8 mouse cellular contexts compared by ENCODE assay signal in the genomic region with DNA sequence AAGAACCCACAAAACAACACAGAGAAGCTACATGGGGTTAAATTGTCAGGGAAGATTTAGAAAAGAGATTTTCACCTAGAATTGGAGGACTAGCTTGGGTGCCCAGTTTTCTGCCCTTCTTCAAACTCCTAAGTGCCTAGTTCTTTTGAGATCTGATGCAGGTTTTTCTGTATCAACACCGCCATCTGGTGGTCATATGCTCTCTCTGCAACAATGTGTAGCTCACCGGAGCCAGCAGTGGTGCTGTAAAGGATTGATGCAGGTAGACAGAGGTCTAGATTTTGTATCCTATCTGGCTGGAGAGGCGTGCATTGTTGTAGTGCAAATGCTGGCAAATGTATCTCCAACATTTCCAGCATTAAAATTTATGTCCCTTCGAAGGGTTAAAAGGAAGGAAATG. TPM values are rescaled to one million over a fixed set of nuclear protein-coding genes. Genes with fewer than 3 reads are reported as not detected.
DNase-seq lines count a peak whose midpoint lies in the region; ATAC-seq and TF ChIP-seq lines count a peak whose summit lies in the region.

No protein-coding gene starts in this region.

- H3K9ac ChIP-seq in embryonic facial prominence, embryonic 14.5 days (ENCODE audit: low read depth, low read length), result no peak overlapping the region

- H3K4me3 ChIP-seq in bone marrow, adult 2 months (replicated peaks; ENCODE audit: control insufficient read depth, low read depth, low read length), result no peak overlapping the region
- H3K4me3 ChIP-seq in embryonic facial prominence, embryonic 14.5 days (ENCODE audit: low read depth, low read length), result no peak overlapping the region

- no peak for TF ChIP-seq POLR2A in bone marrow, adult 2 months (IDR thresholded peaks at IDR 0.05; ENCODE audit: borderline replicate concordance, control insufficient read depth, low read depth, low read length)

- no peak for ATAC-seq in embryonic facial prominence, embryonic 14.5 days (ENCODE audit: low read depth)
- no peak; the same call in 1 of the 2 replicates for ATAC-seq in megakaryocyte-erythroid progenitor cell, adult 5-6 weeks (replicated peaks; ENCODE audit: low FRiP score, low TSS enrichment, poor library complexity, severe bottlenecking)

- H3K36me3 ChIP-seq in embryonic facial prominence, embryonic 14.5 days (ENCODE audit: control insufficient read depth, insufficient read depth, low read length), result no peaks in the 10 kb centered on the region

- H3K27ac ChIP-seq in bone marrow, adult 2 months (ENCODE audit: control insufficient read depth, insufficient read depth, low read depth, low read length, poor library complexity), result no peak overlapping the region
- H3K27ac ChIP-seq in embryonic facial prominence, embryonic 14.5 days (replicated peaks; ENCODE audit: low read depth, low read length), result no peak overlapping the region

- peak; percentile 52 for TF ChIP-seq CTCF in bone marrow, adult 2 months (IDR thresholded peaks at IDR 0.05; ENCODE audit: control insufficient read depth, insufficient read depth, low read length)

- no peaks in the 10 kb centered on the region for H3K27me3 ChIP-seq in embryonic facial prominence, embryonic 14.5 days (replicated peaks; ENCODE audit: control insufficient read depth, insufficient read depth, low read length)

- H3K9me3 ChIP-seq in embryonic facial prominence, embryonic 14.5 days (ENCODE audit: control insufficient read depth, low read length), result no peaks in the 10 kb centered on the region

- no peak overlapping the region for H3K4me2 ChIP-seq in embryonic facial prominence, embryonic 14.5 days (ENCODE audit: low read depth, low read length)

- 7% methylated on average over 4 of the region's 4 CpGs for WGBS in bone marrow, adult 2 months
- 7% methylated on average over 4 of the region's 4 CpGs for WGBS in embryonic facial prominence, embryonic 14.5 days

- peak; percentile 51 for DNase-seq in MN1 (ENCODE audit: low spot score)
- DNase-seq in embryonic facial prominence, embryonic 14.5 days (ENCODE audit: low spot score), result peak; percentile 79
- peak; percentile 60 for DNase-seq in heart, adult 8-10 months (ENCODE audit: low spot score)
- DNase-seq in layer of hippocampus, adult 18-20 months (ENCODE audit: low spot score in 2 of 2), result peak; percentile 50 to 84
- peak; percentile 71 for DNase-seq in lung, postnatal 10 days
- peak; percentile 81 to 86 for DNase-seq in right cerebral cortex, adult 2 months (ENCODE audit: low spot score in 2 of 2)

- H3K4me1 ChIP-seq in bone marrow, adult 2 months (ENCODE audit: control insufficient read depth, insufficient read depth, low read length), result no peaks in the 10 kb centered on the region
- no peaks in the 10 kb centered on the region for H3K4me1 ChIP-seq in embryonic facial prominence, embryonic 14.5 days (ENCODE audit: control insufficient read depth, insufficient read depth, low read length)

RNA-seq across cellular contexts. Expression of a gene that starts 39.4 kb away (rescaled TPM):
- 0.25 and 1.5 TPM in 2 replicates for polyA plus RNA-seq in bone marrow, adult 2 months (2011; ENCODE audit: insufficient read depth, insufficient read length, low replicate concordance, missing spikeins)
- 4.2 and 5.1 TPM in 2 replicates for polyA plus RNA-seq in embryonic facial prominence, embryonic 14.5 days (2014; fragmentation: Nextera tagmentation; extraction: Ambion mirVana)
- total RNA-seq in heart, adult 8-10 months (2022), result 10 to 100 TPM; 72.2 to 86.9 (median 78.7) TPM
- total RNA-seq in layer of hippocampus, adult 18-20 months (2021), result 1 to 10 TPM; 4.4 to 4.7 TPM
- 0.47 and 0.96 TPM in 2 replicates for total RNA-seq in megakaryocyte-erythroid progenitor cell, adult 5-6 weeks (2014; fragmentation: Nextera tagmentation)
- total RNA-seq in megakaryocyte-erythroid progenitor cell, adult 5-6 weeks (2017), result 1.1 TPM in 1 of 2 replicates, not detected in the other

Comparison
In these comparisons a context has a peak if more than half of its experiments do, and no peak if none do; other contexts are left out.
1. RNA of a gene that starts 39.4 kb away (total RNA-seq): 72.2 to 86.9 TPM in heart, adult 8-10 months; 4.4 to 4.7 TPM in layer of hippocampus, adult 18-20 months and 0.47 to 1.1 TPM in megakaryocyte-erythroid progenitor cell, adult 5-6 weeks; every median in the first group is over 10 times any median in the second.
2. Peak in every context shown above with its lines, with median percentiles within 50 percentile points of each other: DNase-seq.